Mouse (Mus musculus) urinary bladder, postnatal 10 days (tissue): ENCODE measurements around the gene Ror2.
A peak's percentile ranks its signal among the peaks of the same experiment; 100 is the strongest.
"Not testable (repeated sequence)": the region's sequence is repeated elsewhere in the genome, so short reads cannot be mapped to it uniquely, and the experiment has no call there.

Source experiments
- DNase-seq: peaks from one replicate; pipeline ENCODE4 v3.0.0; 2022; ENCODE audit warnings: low spot score

The Ror2 gene

DNA sequence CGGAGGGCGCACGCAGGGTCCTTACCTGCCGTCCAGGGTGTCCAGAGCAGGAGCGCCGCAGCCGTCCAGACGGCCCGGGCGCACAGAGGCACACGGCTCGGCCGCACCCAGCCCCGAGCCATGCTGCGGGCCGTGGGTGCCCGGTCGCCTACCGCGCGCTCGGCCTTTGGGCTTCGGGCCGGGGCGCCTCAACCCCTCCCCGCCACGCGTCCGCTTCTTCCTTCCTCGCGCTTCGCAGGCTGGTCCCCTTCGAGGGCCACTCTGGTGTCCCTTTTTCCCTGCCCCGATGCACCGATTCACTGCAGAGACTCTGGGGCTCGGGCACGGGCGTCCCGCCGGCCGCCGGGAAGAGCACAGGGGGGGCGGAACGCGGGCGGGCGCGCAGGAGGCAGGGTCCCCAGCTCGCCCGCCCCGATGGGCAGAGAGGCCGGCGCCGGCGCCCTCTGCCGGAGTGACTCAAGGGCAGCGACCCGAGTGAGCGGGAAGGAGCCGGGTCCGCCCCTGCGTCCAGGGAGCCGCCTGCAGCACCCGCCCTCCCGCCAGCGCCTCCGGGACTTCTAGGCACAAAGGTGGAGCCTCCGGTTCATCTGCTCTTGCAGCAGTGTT lies at the start of gene Ror2:
Gene Ror2 (minus strand): TSS at position 369 of the 606 bp plus-strand sequence.
- DNase-seq: peak; percentile 20

DNA sequence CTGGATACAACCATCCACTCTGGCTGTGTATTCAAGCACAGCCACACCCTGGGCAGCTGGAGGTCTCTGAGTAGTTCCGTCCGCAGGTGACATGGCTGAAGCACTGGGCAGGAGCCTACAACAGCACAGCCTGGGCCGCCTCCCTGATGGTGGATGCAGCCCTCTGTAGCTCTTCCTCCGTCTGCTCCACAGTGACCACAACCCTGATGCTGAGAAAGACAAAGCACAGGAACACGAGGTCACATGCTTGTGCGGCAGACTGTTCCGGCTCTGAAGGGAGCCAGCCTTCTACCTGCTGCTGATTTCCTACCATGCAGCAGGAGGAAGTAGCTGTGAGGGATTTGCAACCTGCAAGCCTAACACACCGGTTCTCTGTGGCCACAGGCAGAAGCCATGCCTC lies 47.8 kb upstream of the Ror2 start:
- DNase-seq: no peak

GRCm38 (mm10) chr13:53330246-53330645 lies 44.3 kb upstream of the Ror2 start:
- DNase-seq: no peak

DNA sequence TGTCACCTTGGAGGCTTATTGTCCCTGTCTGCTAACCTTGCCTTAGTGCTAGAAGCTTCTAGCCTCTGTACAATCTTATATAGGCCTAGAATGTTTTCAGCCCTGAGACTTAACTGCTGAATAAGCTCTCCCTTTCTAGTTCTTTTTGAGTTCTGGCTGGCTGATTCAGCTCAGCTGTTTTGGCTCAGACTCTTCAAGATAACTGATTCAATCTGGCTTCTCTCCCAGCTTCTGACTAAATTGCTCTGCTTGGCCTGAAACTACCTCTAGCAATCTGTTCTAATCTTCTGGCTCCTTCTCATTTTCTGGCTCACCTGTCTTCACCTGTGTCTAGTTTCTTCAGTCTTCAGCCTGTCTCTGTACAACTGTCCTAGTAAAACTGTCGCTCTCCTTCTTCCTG lies 39.6 kb upstream of the Ror2 start:
- no peak for DNase-seq

DNA sequence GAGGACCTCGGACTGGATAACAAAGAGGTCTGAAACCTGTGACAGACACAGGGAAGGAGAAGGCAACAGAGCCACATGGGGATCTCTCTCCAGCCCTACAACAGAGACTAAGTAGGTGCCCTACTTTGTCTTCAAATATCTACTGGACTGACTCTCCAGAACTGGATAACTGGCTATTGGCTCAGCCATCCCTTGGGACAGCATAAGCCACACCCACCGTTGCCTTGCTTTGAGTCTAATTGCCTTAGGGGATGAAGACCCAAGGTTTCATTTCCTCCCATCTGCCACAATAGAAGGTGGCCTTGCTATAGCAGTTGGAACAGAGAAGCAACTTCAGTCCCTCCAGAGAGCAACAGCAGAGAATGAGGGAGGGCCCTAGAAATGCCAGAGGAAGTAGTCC lies 37.7 kb upstream of the Ror2 start:
- DNase-seq: no peak

DNA sequence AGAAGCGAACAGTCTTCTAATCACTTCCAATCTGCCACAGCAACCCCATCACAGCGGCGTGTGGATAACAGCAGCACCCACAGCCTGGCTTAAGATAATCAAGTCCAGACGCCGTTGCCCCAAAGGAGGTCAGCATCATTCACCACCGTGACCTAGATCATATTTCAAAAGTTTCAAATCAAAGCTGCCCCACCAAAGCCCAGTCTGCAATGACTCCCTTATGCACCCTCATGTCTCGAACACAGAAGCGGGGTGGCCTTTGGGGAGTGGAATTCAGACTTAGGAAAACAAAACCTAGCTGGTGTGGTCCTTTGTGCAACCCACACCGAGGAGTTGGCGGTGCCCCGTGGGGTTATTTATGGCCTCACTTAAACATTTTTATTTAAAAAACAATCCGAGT lies 35.0 kb upstream of the Ror2 start:
- DNase-seq: no peak

- no peak for DNase-seq
Measured at GRCm38 (mm10) chr13:53316515-53317295, 30.8 kb upstream of the Ror2 start.

- DNase-seq: not testable (repeated sequence)
Measured at GRCm38 (mm10) chr13:53315757-53316156, 29.8 kb upstream of the Ror2 start.

- no peak for DNase-seq
Measured at GRCm38 (mm10) chr13:53310442-53310841, 24.5 kb upstream of the Ror2 start.

GRCm38 (mm10) chr13:53309661-53310160 lies 23.8 kb upstream of the Ror2 start:
- DNase-seq: no peak

DNA sequence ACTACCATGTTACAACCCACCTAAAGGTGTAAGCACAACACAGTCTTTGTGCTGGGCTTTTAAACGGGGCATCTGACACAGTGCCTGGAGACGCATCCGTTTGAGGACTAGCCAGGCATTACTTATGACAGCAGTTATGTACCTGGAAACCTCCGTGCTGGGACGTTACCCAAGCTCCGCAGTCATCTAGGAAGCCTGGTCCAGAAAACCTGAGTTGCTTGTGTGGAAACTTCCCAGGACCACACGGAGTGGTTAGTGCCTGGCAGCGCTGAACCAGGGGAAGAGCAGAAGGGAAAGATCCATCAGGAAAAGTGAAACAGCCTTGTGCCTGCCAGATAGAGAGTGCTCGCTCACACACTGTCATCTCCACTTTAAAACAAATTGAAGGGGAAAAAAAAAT lies 23.2 kb upstream of the Ror2 start:
- DNase-seq: no peak

DNA sequence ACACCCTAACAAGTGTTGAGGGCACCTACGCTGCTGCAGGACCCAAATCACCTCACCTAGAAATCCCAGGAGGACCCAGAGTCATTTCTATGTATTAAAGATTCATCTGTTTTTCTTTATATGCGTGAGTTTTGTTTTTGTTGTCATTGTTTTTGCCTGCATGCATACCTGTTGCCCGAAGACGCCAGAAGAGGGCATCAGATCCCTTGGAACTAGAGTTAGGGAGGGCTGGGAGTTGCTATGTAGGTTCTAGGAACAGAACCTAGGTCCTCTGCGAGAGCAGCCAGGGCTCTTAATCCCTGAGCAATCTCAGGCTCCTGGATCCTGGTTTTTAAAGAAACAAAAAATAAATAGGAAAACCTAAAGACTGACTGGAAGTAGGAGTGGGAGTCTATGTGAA lies 20.9 kb upstream of the Ror2 start:
- DNase-seq: no peak

- no peak for DNase-seq
Measured at GRCm38 (mm10) chr13:53305256-53305655, 19.3 kb upstream of the Ror2 start.

DNA sequence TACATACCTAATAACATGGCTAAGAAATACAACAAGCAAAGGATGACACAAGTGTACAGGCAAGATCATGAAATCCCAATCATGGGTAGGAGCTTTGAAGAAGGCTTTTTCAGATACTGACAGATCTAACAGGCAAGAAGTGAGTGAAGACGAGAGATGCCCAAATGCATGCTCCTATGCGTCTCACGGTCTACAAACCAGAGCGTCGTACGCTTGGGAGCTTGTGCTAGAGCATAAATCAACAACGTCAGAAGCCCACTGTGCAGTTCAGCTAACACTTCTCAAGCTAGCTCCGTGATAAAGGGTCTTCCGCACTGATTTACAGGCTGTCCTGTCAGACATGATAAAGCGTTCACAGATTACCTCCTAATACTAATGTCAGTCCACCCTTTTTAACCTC lies 16.8 kb upstream of the Ror2 start:
- no peak for DNase-seq

DNA sequence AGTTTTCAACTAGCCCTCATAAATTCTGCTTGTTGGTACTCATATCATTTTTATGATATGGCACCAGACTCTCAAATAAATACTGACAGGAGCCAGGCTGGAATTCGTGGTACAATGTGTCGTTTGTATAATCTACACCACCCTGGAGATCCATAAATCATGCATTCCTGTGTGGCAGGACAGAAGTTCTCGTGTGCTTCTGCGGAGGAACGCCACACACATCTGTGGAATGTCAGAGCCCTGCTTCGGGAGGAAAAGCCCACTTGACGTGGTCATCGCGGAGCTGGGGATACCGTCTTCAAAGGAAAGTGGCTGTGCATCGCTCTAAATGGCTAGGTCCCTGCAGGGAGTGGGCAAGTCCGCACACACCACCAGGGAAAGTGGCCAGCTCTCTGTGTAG lies 7.1 kb upstream of the Ror2 start:
- no peak for DNase-seq

- no peak for DNase-seq
Measured at GRCm38 (mm10) chr13:53292244-53292643, 6.3 kb upstream of the Ror2 start.

DNA sequence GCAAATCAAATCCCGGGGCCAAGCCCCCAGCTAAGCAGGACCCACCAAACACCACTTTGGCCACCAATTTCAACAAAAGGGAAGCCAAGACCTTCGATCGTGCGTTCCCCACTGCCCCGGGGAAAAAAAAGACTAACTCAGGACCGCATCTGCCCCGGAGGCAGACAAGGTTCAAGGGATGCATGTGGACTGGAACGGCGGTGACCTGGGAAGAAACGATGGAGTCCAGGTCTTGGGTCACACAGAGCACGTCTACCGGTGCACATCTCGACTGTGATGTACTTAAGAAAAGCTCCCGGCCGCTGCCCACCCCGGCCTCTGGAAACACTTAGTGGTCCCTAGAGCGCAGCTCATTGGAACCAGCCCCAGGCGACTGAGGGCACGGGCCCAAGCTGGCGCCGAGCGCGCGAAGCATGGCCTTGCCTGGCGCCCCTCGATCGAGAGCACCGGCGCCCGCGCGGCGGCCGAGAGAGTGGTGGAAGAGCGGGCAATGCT lies 616 bp downstream of the Ror2 start:
- DNase-seq: no peak

GRCm38 (mm10) chr13:53284740-53285191 lies 1.2 kb downstream of the Ror2 start:
- no peak for DNase-seq

- DNase-seq: no peak
Measured at GRCm38 (mm10) chr13:53281604-53282396, 4.1 kb downstream of the Ror2 start.

DNA sequence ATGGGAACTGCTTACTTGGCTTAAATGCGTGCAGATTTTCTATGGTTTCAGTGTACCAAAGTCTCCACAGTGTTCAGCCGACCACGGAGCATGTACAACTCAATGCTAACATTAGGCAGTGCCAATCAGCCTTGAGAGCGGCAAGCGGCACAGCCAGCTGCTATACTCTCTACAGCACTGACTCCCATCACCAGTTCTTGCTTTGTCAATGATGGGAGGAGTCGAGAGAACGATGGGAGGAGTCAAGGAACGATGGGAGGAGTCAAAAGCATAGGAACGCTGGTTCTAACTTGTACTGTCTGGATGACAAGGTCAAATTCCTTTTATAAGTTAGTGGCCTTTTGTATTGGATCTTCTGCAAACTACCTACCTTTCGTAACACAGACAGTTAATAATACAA lies 7.0 kb downstream of the Ror2 start:
- DNase-seq: no peak

GRCm38 (mm10) chr13:53276381-53276780 lies 9.5 kb downstream of the Ror2 start:
- no peak for DNase-seq

- no peak for DNase-seq
Measured at GRCm38 (mm10) chr13:53275778-53276177, 10.1 kb downstream of the Ror2 start.

GRCm38 (mm10) chr13:53274771-53275170 lies 11.2 kb downstream of the Ror2 start:
- DNase-seq: no peak
